Mouse (Mus musculus): ENCODE results near the gene Btbd8.

The Btbd8 gene

GRCm38 (mm10) chr5:107513583-107513982 lies 75.8 kb downstream of the Btbd8 start:
- intact Hi-C loops (cut with DNase I) = loop anchor here (5.0 kb wide), 1 partner anchor 166 kb away; no protein-coding TSS in a partner anchor

- intact Hi-C loops (cut with DNase I) = no loop called here
These were observed 77.7 kb downstream of the Btbd8 start for GRCm38 (mm10) chr5:107515453-107515852.

GRCm38 (mm10) chr5:107516087-107516486 lies 78.3 kb downstream of the Btbd8 start:
- intact Hi-C loops (cut with DNase I) = no loop called here

- intact Hi-C loops (cut with DNase I) = no loop called here
These were observed 80.8 kb downstream of the Btbd8 start for GRCm38 (mm10) chr5:107518602-107519001.

GRCm38 (mm10) chr5:107521386-107521785 lies 83.6 kb downstream of the Btbd8 start:
- intact Hi-C loops (cut with DNase I) = no loop called here

GRCm38 (mm10) chr5:107521897-107522296 lies 84.1 kb downstream of the Btbd8 start:
- intact Hi-C loops (cut with DNase I) = no loop called here

- intact Hi-C loops (cut with DNase I) = no loop called here
These were observed 86.5 kb downstream of the Btbd8 start for GRCm38 (mm10) chr5:107524281-107524680.

- intact Hi-C loops (cut with DNase I) = no loop called here
These were observed 91.1 kb downstream of the Btbd8 start for GRCm38 (mm10) chr5:107528856-107529255.

- intact Hi-C loops (cut with DNase I) = no loop called here
These were observed 95.8 kb downstream of the Btbd8 start for GRCm38 (mm10) chr5:107533590-107533989.

GRCm38 (mm10) chr5:107534581-107534980 lies 96.8 kb downstream of the Btbd8 start, which contains the start of gene 1700028K03Rik:
Gene 1700028K03Rik, plus strand, starts transcription at chr5:107534709.
- intact Hi-C loops (cut with DNase I) = no loop called here

GRCm38 (mm10) chr5:107541696-107542095 lies 103.9 kb downstream of the Btbd8 start:
- intact Hi-C loops (cut with DNase I) = no loop called here

GRCm38 (mm10) chr5:107545927-107546326 lies 108.1 kb downstream of the Btbd8 start:
- intact Hi-C loops (cut with DNase I) = no loop called here

- intact Hi-C loops (cut with DNase I) = no loop called here
These were observed 110.2 kb downstream of the Btbd8 start for GRCm38 (mm10) chr5:107547955-107548354.

- intact Hi-C loops (cut with DNase I) = no loop called here
These were observed 110.6 kb downstream of the Btbd8 start for GRCm38 (mm10) chr5:107548444-107548843.

- intact Hi-C loops (cut with DNase I) = no loop called here
These were observed 116.5 kb downstream of the Btbd8 start for GRCm38 (mm10) chr5:107554336-107554735.

- intact Hi-C loops (cut with DNase I) = no loop called here
These were observed 119.2 kb downstream of the Btbd8 start for GRCm38 (mm10) chr5:107556969-107557368.
